Mouse (Mus musculus) lung, embryonic 14.5 days (tissue): ENCODE measurements around the gene Zswim1. TPM values are rescaled to one million over a fixed set of nuclear protein-coding genes. Genes with fewer than 3 reads are reported as not detected.

Experiments
- ATAC-seq: fragments of 200-750 bp; cut with Nextera tagmentation; 2 replicates; pipeline ENCODE4 v1.8.0; 2017; ENCODE audit warnings: mild to moderate bottlenecking, moderate TSS enrichment, moderate library complexity; ENCODE audit not compliant: insufficient read depth
- DNase-seq: peaks from one replicate; pipeline ENCODE4 v3.0.0-alpha.2; 2015
- H3K27ac ChIP-seq: fragments of 300-500 bp; sonication (generic); 2 replicates; pipeline ENCODE4 v1.5.1; 2014; ENCODE audit warnings: low read depth, mild to moderate bottlenecking, moderate library complexity
- H3K27me3 ChIP-seq: fragments of 300-500 bp; sonication (generic); 2 replicates; pipeline ENCODE4 v1.6.1; 2014; ENCODE audit warnings: low read length, control low read depth; ENCODE audit not compliant: insufficient read depth
- H3K36me3 ChIP-seq: fragments of 300-500 bp; sonication (generic); 2 replicates; pipeline ENCODE4 v1.6.1; 2014; ENCODE audit warnings: control low read depth; ENCODE audit not compliant: insufficient read depth
- H3K4me1 ChIP-seq: fragments of 300-500 bp; sonication (generic); 2 replicates; pipeline ENCODE4 v1.6.1; 2014; ENCODE audit warnings: antibody characterized with exemption, control low read depth; ENCODE audit not compliant: insufficient read depth
- H3K4me2 ChIP-seq: fragments of 300-500 bp; sonication (generic); 2 replicates; pipeline ENCODE4 v1.6.1; 2014; ENCODE audit warnings: mild to moderate bottlenecking
- H3K4me3 ChIP-seq: fragments of 300-500 bp; sonication (generic); 2 replicates; pipeline ENCODE4 v1.5.1; 2014; ENCODE audit warnings: low read depth, low read length
- H3K9ac ChIP-seq: fragments of 300-500 bp; sonication (generic); 2 replicates; pipeline ENCODE4 v1.6.1; 2014
- H3K9me3 ChIP-seq: fragments of 300-500 bp; sonication (generic); 2 replicates; pipeline ENCODE4 v1.6.1; 2016; ENCODE audit warnings: low read depth, low read length, control low read depth
- CTCF ChIP-seq: IDR thresholded peaks from 2 replicates; pipeline ENCODE4 v1.5.1; 2016; ENCODE audit warnings: antibody characterized with exemption, low read depth
- WGBS: fragments of 180-500 bp; shearing (Covaris S2); extraction: QIAGEN DNeasy Blood & Tissue Kit; methylation state at CpG from one replicate; pipeline ENCODE4 v1.1.7; 2014; 5-methylcytosine and 5-hydroxymethylcytosine counted together
- polyA plus RNA-seq: library from polyadenylated mRNA; unstranded; fragments of >200 nt; fragmentation: Nextera tagmentation; extraction: Ambion mirVana; gene quantifications from 2 replicates; pipeline ENCODE4 v1.2.1, GENCODE M21; 2014

The Zswim1 gene
- polyA plus RNA-seq = 20.8 and 21.1 TPM in 2 replicates

DNA sequence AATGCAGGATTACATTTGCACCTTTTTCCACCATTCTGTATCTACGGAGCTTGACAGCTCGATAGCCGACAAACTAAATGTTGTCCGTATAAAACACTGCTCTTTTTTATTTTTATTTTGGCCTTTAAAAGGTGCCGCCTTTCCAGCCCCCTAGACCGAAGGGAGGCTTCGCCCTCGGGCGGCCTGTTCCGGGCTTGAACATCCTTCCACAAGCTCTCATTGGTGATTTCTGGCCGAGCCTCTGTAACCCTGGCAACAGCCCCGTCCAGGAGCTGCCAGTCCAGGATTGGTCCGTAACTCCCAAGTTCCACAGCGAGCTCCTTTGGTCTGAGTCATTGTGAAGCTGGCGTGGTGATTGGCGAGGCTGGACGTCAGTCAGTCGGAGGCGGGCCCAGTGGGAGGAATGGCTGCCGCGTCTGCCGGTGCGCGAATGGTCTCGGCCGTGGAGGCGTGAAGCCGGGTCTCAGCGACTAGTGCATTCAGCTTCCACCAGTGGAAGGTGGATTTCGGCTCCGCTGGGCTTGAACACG lies at the start of gene Zswim1:
Gene Zswim1, plus strand, starts transcription at position 51 of the 530 bp plus-strand sequence.
- peak within 1 kb of the TSS; percentile 72 for H3K4me2 ChIP-seq
- peak within 1 kb of the TSS; percentile 87 for H3K27ac ChIP-seq
- 1% methylated on average over 32 of the region's 32 CpGs for WGBS
- DNase-seq = peak; percentile 99
- peak within 1 kb of the TSS; percentile 63 for H3K9ac ChIP-seq
- H3K4me1 ChIP-seq = peaks cover 5% of the 10 kb centered on the region; the same call in 1 of the 2 replicates
- no peak for TF ChIP-seq CTCF
- ATAC-seq = peak; percentile 100
- peak within 1 kb of the TSS; percentile 80 for H3K4me3 ChIP-seq
- peaks cover 33% of the 10 kb centered on the region for H3K36me3 ChIP-seq
- no peaks in the 10 kb centered on the region for H3K27me3 ChIP-seq
- no peaks in the 10 kb centered on the region for H3K9me3 ChIP-seq

DNA sequence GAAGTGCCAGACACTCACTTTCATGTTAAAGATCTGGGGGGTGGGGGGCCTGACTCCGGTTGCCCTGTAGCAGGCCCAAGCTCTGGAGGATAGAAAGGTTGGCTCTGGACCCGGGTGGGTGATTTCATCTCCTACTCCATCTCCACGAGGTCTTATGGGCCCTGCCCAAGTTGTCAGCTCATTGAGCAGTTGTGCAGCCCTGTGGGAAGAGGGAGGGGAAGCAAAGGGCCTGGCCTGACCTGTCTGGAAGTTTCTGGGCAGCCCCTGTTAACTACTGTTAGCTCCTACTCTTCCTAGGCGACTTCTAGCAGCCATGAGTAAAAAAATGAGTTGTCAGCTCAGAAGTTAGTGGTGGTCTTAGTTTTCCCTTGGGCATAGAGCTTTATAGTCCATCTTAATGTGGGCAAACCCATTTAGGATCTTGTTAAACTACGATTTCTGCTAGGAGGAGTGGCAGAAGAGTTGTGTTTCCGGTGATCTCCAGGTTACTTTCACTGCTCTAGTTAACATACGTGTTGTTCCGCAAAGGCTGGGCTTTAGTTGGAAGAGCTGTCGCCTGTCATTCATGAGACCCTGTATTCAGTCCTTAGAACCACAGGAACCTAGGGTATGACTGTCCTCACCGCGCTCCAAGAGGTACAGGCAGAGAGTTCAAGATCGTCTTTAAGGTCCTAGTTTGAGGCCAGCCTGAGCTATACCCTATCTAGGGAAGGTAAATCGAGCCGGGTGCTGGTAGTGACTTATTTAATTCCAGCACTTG lies 49.1 kb upstream of the Zswim1 start:
- Histone ChIP-seq H3K27me3 (no peaks in the 10 kb centered on the region), H3K9ac (no peak overlapping the region), H3K4me1 (peaks cover 6% of the 10 kb centered on the region; the same call in 1 of the 2 replicates), H3K27ac (no peak overlapping the region), H3K4me3 (no peak overlapping the region), H3K4me2 (no peak overlapping the region), H3K9me3 (no peaks in the 10 kb centered on the region), H3K36me3 (peaks cover 32% of the 10 kb centered on the region)
- ATAC-seq (no peak), DNase-seq (no peak)
- 75% methylated on average over 14 of the region's 14 CpGs for WGBS
- TF ChIP-seq CTCF = no peak

DNA sequence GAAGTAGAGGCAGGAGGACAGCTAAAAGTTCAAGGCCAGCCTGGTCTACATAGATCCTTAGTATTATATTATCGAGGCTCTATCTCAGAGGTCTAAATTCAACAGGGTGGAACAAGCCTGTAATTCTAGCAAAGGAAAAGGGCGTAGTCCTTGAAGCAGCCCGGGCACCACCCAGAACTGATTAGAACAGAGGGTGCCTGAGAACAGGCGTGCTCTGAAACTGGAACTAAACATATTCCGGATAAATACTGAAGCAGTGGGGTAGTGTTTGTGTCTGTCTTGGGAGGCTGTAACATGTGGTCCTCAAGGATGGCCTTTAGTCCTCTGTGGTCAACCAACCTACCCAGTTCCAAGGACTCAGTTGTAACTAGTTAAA lies 48.5 kb upstream of the Zswim1 start:
- Histone ChIP-seq H3K27me3 (no peaks in the 10 kb centered on the region; the same call in 1 of the 2 replicates), H3K9me3 (no peaks in the 10 kb centered on the region), H3K4me3 (no peak overlapping the region), H3K4me1 (peaks cover 6% of the 10 kb centered on the region; the same call in 1 of the 2 replicates), H3K9ac (no peak overlapping the region), H3K4me2 (no peak overlapping the region), H3K27ac (no peak overlapping the region), H3K36me3 (peaks cover 32% of the 10 kb centered on the region)
- 76% methylated on average over 5 of the region's 5 CpGs for WGBS
- TF ChIP-seq CTCF = no peak
- no peak for DNase-seq
- no peak for ATAC-seq

DNA sequence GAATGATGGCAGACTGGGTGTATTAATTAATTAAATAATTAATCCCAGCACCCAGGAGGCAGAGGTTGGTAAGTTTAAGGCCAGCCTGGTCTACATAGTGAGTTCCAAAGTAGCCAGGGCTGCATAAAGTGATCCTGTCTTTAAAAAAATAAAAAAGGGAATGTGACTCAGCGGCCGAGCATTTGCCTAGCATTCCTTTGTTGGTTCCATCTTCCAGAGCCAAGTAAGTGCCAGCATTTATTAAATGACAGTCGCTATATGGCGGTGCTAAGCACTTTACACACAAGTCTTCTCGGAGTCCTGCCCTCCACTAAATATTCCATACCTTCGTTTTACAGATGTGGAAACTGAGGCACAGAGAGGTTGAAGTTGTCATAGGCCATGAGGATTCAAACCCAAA lies 46.4 kb upstream of the Zswim1 start:
- Histone ChIP-seq H3K4me1 (peaks cover 5% of the 10 kb centered on the region; the same call in 1 of the 2 replicates), H3K27me3 (no peaks in the 10 kb centered on the region; the same call in 1 of the 2 replicates), H3K9ac (no peak overlapping the region), H3K9me3 (no peaks in the 10 kb centered on the region), H3K36me3 (peaks cover 26% of the 10 kb centered on the region), H3K4me3 (no peak overlapping the region), H3K27ac (no peak overlapping the region), H3K4me2 (no peak overlapping the region)
- TF ChIP-seq CTCF = no peak
- 78% methylated on average over 6 of the region's 6 CpGs for WGBS
- DNase-seq = no peak
- no peak for ATAC-seq

DNA sequence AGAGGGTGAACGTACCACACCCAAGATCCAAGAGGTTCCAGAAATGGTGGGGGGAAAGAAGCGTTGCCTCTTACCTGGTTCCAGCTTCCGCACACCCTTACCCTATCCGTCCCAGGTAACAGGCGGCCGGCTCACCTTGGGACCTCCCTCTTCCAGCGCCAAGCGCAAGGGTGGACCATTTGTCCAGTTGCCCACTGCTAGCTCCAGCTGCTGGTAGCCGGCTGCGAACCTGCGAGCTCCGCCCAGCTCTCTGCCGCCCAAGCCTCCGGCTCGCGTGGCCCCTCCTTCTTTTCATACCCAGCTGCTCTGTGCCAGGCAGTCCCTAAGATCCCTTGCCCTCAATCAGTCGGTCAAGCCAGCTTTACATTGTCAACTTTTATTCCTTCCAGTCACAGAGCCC lies 45.7 kb upstream of the Zswim1 start:
- Histone ChIP-seq H3K27me3 (no peaks in the 10 kb centered on the region; the same call in 1 of the 2 replicates), H3K4me2 (no peak overlapping the region), H3K36me3 (peaks cover 19% of the 10 kb centered on the region), H3K9ac (no peak overlapping the region), H3K4me1 (no peaks in the 10 kb centered on the region), H3K4me3 (no peak overlapping the region), H3K9me3 (no peaks in the 10 kb centered on the region), H3K27ac (no peak overlapping the region)
- no peak for TF ChIP-seq CTCF
- DNase-seq (no peak), ATAC-seq (no peak)
- WGBS = 56% methylated on average over 17 of the region's 17 CpGs

DNA sequence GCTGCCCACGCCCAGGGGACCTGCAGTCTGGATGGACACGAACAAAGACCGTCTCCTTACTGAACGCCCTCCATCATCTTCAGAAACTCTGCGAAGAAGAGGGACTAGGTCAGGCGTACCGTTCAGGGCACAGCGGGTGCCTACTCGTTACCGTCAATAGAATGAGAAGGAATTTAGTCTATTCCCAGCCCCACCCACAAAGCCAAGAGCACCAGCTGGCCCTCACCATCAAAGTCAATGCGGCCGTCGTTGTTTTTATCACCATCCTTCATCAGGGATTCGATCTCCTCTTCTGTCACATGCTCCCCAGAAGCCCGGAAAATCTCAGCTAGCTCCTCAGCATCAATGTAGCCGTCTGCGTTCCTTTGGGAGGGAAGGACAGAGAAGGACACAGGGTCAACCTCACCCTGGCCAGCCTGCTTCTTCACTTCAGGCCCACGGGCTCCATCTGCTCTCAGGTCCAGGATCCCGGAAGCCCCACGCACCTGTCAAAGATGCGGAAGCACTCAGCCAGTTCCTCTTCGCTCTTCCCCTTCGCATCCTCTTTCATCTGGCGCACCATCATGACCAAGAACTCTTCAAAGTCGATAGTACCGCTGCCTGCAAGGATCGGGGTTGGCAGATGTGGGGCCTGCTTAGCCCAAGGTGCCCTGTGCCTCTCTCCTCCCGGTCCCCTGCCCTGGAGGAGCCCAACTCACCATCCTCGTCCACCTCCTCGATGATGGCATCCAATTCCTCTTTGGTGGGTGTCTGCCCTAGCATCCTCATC lies 45.1 kb upstream of the Zswim1 start:
- TF ChIP-seq CTCF = no peak
- 75% methylated on average over 30 of the region's 30 CpGs for WGBS

DNA sequence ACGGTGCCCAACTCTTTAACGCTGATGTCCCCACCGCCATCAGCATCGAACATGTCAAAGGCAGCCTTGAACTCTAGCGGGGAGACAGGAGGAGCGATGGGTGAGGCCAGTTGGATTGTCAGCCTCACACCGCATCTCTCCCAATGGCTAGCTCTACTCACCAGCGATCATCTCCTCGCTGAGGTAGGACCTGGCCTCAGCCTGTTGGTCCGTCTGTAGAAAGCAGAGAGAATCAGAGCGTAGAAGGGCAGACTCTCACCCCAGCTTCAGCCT lies 44.5 kb upstream of the Zswim1 start:
- no peaks in the 10 kb centered on the region for H3K4me1 ChIP-seq
- WGBS = 93% methylated on average over 11 of the region's 11 CpGs

More for the DNA sequence above, 45.1 kb upstream of the Zswim1 start:
- DNase-seq = no peak
- Histone ChIP-seq H3K27ac (no peak overlapping the region), H3K9me3 (no peaks in the 10 kb centered on the region), H3K4me3 (no peak overlapping the region), H3K4me1 (no peaks in the 10 kb centered on the region), H3K36me3 (peaks cover 13% of the 10 kb centered on the region), H3K4me2 (no peak overlapping the region), H3K27me3 (no peaks in the 10 kb centered on the region; the same call in 1 of the 2 replicates), H3K9ac (no peak overlapping the region)
- ATAC-seq = no peak

More for the DNA sequence above, 44.5 kb upstream of the Zswim1 start:
- DNase-seq (no peak), ATAC-seq (no peak)
- Histone ChIP-seq H3K36me3 (peaks cover 8% of the 10 kb centered on the region), H3K27ac (no peak overlapping the region), H3K9ac (no peak overlapping the region), H3K9me3 (no peaks in the 10 kb centered on the region), H3K27me3 (no peaks in the 10 kb centered on the region; the same call in 1 of the 2 replicates), H3K4me2 (no peak overlapping the region), H3K4me3 (no peak overlapping the region)
- TF ChIP-seq CTCF = no peak
